Mouse (Mus musculus): ENCODE measurements at regions not wholly inside any gene's neighbourhood (a gene's known extent, or its start where the extent isn't known, plus 50 kb on each side); places are given as distances from the start of the nearest gene placed in this dataset.

DNA sequence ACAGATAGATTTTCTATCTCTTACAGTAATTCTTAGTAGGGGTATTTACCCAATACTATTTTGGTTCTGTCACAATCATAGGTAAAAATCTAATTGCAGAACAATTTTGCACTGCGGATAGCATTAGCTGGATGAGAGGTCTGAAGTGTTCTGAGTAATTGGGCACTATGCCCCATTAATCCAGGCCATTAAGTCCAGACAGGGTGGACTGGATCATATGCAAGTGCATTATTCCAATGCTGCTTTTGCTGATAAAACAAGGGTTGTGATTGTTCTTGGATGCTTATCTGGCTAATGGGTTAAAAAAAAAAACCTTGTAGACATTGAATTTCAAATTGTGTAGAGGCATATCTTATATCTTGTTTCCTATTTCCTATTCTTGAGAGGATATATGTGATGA, 1732.6 kb upstream of the Gm6569 start:
- ATAC-seq (replicated peaks; ENCODE audit: low read depth, poor library complexity, severe bottlenecking), result no peak

DNA sequence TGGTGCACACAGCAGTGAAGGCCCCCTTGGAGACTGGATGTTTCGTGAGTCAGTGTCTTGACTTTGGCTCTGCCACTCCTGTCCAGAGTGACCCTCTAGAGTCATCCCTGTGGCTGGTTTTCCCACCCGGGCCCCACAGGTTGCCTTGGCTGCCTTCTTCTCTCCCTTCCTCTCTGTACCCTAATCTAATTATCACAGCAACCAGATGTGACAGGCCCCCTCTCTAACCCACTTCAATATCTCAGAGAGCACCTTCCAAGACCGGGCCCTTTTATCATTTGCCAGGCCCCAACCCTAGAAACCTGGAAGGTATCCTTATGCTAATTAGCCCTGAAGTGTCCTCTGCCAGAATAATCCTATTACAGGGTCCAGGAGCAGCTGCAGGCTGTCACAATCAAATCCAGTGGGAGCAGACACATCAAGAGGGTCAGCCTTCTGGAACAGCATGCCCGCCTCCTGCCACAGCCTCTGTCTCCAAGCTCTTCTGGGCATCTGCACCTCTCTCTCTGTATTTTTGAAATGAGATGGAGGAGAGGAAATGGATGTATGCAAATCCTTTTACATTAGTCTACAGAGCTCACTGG, 1728.4 kb upstream of the Gm6569 start:
- no peak for ATAC-seq (replicated peaks; ENCODE audit: low read depth, poor library complexity, severe bottlenecking)

DNA sequence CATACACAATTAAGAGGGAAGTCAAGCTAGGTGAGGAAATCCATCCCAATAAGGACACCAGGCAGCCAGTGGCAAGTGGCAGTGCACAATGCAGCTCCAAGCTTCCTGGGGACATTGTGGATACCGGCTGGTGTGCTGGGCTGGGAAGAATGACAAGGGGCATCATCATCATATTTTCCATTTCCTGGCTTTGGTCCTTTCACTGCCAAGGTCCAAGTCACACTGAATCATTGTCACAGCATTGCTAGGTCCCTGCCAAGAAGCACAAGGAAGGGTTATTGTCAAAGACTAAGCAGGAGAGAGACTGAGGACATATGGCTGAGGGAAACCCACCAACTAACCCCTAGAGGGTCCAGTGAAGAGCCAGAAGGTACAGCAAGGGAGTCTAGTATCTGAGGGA, 1723.8 kb upstream of the Gm6569 start:
- no peak for ATAC-seq (replicated peaks; ENCODE audit: low read depth, poor library complexity, severe bottlenecking)

DNA sequence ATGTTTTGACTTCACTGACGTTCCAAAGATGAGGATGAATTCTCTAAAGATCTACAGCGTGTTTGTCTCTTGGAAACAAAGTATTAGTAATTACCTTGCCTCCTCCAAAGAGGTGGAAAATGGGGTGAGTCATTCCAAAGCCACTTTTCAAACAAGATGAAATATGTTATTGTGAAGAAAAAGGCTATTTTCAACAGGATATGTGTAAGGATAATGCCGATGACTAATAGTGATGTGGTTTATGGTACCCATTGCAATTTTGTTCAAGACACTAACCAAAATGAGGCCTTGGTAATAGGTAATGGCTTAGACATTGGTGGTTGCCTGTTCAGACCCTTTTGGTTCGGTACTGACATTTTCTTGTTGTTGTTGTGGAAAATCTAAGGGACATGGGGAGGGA, 1717.6 kb upstream of the Gm6569 start:
- no peak for ATAC-seq (replicated peaks; ENCODE audit: low read depth, poor library complexity, severe bottlenecking)

DNA sequence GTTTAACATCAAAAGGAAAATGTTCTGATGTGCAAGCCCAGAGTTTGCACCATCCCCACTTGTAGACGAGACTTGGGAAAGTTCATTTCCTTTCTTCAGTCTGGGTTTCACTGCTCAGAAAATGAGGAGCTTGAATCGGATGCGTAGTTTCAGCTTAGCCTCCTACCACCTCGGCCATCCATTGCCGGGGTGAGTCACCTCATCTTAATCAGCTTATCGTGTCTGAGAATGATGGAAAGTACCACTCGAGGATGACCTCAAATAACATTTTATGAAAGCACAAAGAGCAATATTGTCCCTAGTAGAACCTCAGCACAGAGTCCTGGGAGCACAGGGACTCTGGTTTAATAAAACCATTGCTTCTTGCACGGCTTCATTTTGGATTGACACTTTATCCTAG, 1700.1 kb upstream of the Gm6569 start:
- ATAC-seq (replicated peaks; ENCODE audit: low read depth, poor library complexity, severe bottlenecking), result no peak

DNA sequence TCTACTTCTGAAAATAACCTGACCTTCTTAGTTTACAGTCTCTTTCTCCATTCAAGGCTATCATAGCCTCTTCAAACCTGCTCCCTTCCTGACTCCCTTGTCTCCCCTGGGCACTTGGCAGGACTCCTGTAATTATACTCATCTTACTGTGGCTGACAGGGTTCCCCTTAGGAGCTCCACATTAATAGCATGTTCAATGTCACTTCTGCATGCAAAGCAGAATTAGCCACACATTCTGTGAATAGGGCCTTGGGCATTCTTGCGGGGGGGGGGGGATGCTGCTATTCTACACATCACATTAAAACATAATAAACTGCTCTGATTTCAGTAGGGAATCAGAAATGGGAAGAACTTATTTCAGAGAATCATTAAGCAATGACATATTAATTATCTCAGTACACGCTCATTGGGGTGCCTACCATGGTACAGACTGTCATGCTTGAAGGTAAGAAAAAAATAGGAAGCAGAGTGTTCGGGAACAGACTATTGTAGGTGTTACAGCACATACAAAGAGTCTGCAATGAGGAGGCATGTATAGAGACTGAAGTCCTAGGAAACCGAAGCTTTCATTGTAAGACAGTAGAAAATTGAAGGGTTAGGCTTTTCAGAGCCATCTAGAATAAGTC, 1698.3 kb upstream of the Gm6569 start:
- ATAC-seq (replicated peaks; ENCODE audit: low read depth, poor library complexity, severe bottlenecking), result no peak

DNA sequence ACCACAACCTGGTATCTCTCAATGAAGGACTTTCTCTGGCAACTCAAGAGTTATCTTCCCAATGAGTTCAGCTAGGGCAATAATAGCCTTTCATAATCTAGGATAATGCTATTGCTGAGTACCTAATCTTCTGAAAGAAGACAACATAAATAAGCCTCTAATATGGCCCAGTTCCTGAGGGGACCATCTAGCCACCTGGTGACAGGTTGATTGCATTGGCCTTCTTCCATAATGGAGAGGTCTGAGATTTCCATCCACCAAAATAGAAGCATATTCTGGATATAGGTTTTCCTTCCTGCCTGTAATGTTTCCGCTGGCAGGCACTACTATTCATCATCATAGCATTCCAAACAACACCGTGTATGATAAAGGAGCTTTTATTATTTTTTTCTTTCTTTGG, 1694.2 kb upstream of the Gm6569 start:
- ATAC-seq (replicated peaks; ENCODE audit: low read depth, poor library complexity, severe bottlenecking), result no peak

DNA sequence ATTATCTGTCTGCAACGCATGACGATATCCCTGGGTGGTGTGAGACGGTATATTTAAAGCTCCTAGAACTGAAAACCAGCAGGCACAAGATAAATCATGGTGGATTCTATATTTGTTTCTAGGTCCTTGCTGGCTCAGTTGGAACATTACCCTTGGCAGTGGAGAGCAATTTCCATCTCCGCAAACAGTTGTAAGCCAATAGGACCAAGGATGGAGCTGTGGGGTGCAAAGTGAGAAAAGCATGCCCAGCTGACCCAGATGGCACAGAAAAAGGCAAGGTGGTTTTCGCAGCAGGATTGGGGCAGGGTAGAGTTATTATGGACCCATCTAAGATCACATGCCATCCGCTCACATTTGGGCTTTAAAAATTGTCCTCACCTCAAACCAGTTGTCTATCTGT, 1683.8 kb upstream of the Gm6569 start:
- ATAC-seq (replicated peaks; ENCODE audit: low read depth, poor library complexity, severe bottlenecking), result no peak

DNA sequence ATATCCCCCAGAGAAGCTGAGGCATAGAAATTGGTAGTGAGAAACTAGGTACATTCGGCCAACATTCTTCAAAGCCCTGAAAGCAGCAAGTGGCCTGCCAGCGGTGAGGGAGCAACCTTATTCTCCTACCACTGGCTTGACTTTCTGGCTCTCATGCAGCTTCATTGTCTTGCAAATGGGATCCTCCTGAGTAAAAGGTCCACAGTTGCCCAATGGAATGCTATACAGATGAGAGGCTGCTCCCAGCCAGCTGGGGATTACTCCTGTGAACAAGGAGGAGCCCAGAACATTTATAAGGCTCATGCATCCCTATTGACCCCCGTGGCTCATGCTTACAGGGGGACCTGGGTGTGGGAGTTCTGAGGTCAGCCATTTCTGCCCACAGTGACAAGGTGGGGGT, 1675.9 kb upstream of the Gm6569 start:
- ATAC-seq (replicated peaks; ENCODE audit: low read depth, poor library complexity, severe bottlenecking), result no peak

DNA sequence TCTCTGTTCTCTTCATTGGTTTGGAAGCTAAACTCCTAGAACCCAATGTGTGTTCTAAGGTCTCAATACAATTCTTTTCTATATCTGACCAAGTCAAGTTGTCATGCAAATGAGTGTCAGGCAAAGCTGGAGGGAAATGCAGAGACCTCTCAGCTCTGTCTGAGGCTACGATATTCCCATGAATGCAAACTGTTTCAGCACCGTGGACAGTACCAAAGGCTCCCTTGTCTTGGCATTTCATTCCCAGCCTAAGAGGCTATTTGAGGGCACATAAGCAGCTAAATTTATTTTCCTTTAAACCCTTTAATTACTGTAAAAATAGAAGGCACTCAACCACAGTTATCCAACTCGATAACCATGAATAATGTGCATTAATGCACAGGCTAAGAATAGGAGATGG, 1633.5 kb upstream of the Gm6569 start:
- no peak for ATAC-seq (replicated peaks; ENCODE audit: low read depth, poor library complexity, severe bottlenecking)

DNA sequence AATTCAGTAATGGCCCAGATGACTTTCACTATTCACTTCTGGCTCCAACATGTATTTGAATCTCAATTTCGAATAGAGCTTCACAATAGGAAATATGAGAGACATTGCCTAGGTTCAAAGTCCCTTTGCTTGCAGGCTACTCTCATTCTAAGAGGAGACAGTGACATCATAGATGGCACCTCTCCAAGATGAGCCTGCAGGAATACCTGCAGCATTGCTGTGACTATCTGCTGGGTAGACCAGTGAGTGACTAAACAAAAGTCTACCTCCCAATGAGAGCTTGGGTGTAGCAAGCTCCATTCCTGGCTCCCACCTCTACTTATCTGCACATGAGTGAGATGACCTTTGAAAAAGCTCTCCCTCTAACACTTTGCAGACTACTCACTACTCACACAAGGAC, 1632.6 kb upstream of the Gm6569 start:
- ATAC-seq (replicated peaks; ENCODE audit: low read depth, poor library complexity, severe bottlenecking), result no peak

DNA sequence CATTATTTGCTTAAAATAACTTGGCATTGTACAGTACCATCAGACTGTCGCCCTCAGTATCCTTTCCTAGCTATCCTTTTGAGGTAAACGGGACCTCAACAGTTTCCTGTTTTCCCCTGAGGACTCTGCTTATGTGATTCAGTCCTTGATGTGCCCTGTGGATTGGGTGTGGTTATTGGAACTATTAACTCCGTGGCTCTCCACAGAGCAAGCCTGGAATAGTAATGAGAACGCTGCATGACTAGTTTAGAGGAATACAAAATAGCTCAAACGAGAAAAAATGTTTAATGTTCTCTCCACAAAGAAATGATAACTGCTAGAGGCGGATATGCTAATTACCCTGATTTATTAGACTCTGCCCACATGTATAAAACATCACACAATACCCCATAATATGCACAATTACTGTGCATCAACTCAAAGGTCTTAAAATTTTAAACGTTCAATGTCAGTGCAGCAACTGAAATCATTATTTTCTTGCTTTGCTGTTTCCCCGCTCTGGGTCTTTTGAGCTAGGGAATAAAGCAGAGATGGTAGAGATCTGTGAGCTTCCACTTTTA, 1629.0 kb upstream of the Gm6569 start:
- ATAC-seq (replicated peaks; ENCODE audit: low read depth, poor library complexity, severe bottlenecking), result no peak

DNA sequence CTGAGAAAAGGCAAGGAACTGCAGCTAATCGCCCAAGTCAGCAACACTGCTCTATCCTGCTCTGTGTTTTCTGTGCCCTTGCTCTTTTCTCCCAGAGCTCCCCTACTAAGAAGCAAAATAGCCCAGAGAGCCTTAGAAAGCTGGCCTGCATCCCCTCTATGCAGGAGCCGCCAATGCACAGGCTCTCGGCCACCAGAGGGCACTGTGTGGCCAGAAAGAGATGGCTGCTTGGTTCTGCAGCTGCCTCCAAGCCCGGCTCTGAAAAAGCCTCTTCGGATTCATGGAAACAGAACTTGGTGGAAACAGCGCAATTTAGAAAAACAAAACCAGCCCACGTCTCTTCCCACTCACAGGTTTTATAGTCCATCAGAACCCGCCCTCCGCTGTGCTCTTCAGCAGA, 1628.4 kb upstream of the Gm6569 start:
- ATAC-seq (replicated peaks; ENCODE audit: low read depth, poor library complexity, severe bottlenecking), result peak; percentile 63; the same call in 1 of the 2 replicates

DNA sequence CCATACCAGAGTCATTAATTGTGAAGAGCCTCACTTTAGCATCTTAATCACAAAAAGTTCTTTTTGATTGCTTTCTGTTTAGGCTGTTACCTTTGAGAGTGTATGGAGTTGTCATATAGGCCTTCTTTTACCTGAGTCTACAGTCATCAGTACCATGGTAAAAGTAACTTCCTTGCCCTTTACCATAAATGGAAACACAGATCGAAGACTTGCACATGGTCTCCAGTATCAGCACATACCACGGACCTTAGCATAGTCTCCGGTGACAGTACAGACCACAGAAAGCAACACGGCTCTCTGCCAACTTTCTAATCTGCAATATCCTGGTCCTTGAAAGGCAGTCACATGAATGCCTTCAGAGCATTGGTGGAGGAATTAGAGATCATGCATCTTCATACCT, 1626.8 kb upstream of the Gm6569 start:
- ATAC-seq (replicated peaks; ENCODE audit: low read depth, poor library complexity, severe bottlenecking), result no peak

DNA sequence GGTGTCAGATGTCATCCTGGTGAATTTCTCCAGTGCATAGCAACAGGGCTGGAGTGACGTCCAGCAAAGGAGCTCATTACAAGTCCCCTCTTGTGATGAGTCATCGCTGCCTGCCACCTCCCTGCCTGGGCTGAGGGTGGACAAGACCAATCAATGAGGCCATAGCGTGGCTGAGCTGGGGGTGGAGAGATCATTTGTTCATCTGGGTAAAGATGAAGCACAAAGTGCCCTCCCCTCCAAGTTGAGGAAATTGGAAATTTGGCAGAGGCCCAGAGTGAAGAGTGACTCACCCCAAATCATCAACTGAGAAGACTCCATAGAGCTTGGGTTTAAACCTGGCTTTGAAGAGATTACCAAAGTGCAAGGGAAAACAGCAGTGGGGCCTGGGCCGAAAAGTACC, 1626.3 kb upstream of the Gm6569 start:
- ATAC-seq (replicated peaks; ENCODE audit: low read depth, poor library complexity, severe bottlenecking), result no peak

DNA sequence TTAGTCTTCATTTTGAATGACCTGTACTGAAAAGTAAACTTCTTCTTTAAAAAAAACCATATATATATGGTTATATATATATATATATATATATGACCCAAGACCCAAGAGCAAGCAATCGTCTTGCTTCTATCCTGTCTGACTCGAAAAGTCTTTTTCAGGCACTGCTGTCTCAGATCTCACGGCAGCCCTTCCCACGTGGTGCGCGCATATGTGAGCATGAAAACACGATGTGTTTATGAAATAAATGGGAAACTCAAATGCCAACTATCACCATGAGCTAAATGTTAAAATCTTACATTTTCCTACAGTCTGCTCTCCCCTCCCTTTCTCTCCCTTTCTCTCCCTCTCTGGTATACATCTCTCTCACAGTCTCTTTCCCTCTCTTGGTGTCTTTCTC, 1625.4 kb upstream of the Gm6569 start:
- no peak for ATAC-seq (replicated peaks; ENCODE audit: low read depth, poor library complexity, severe bottlenecking)

DNA sequence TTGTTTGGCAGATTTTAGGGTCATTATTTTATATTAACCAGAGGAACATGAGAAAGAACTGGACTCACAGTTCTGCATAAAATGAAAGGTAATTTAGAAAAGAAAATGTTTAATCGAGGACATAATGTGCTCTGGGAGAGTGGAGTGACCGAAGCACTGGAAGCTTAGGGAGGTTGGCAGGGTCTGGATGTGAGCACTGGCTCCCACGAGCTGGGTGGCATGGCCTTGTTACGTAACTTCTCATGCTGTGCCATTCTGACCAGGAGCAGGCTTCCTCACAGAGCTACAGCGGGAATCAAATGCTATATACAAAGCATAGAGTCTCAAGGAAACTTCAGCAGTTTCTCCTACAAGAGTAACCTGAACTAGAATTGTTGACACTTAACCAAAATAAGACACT, 1616.6 kb upstream of the Gm6569 start:
- no peak for ATAC-seq (replicated peaks; ENCODE audit: low read depth, poor library complexity, severe bottlenecking)

DNA sequence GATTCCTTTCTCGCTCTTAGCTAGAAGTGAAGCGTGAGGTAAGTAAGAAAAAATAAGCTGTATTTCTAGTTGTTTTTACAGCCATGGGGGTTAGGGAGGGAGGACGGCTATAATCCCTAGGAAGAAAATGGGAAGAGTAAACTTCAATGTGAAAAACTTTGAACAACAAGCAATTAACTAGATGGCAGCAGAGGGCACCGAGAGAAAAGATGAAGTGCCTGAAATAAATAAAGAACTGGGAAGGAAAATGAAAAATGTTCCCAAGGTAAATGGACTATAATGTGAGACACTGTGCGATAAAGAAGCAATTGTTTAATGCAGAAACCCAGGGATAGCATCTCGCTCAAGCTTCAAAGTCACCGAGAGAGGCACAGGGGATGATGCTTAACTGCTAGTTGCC, 1614.4 kb upstream of the Gm6569 start:
- ATAC-seq (replicated peaks; ENCODE audit: low read depth, poor library complexity, severe bottlenecking), result no peak

DNA sequence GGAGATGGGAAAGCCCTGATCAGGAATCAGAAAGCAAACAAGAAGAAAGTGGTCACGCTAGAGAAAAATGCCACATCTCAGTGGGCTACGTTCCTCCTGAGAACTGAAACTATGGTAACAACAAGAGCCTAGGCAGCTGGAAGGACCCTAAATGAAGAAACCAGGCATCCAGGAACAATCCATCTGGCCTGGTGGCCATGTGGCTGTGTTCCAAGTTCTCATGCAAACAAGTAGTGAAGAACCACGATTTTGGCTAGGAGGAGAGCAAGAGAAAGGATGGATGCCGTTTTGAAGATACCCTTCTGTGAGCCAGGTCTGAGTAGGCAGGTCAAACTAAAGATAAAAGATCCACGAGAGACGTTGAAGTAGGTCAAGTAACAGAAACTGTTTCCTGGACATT, 1613.6 kb upstream of the Gm6569 start:
- no peak for ATAC-seq (replicated peaks; ENCODE audit: low read depth, poor library complexity, severe bottlenecking)

DNA sequence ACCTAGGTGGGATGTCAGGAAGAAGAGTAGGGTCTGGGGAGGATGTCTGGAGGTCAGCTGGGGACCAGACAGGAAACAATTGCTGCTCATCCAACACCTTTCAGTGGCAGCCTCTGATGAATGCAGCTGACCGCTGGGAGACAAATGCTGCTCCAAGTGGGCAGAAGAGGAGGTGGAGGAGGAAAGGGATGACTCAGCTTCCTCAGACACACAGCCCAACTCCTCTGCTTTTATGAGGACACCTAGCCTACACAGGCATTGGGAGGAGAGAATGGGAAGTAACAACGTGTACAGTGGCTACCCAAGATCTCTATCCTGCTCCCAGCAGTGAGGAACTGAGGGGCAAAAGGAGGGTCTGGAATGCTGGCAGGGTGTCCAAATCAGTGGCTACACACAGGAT, 1602.0 kb upstream of the Gm6569 start:
- no peak for ATAC-seq (replicated peaks; ENCODE audit: low read depth, poor library complexity, severe bottlenecking)

DNA sequence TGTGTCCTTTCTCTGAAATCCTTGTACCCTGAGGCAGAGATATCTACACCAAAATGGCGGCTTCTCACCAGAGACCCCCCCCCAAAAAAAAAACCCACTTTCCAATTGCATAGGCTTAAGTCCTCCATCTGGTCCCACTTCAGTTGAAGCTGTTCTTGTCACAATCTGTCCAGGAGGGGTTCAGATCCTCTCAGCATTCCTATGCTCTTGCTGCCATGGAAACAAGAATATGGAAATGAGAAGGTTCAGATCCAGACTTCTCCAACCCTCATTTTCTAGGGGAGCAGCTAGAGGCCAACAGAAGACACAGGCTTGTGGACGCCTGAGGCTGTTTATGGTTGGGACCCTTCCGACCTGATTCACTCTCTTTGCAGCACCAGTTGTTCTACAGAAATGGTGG, 1569.7 kb upstream of the Gm6569 start:
- no peak for ATAC-seq (replicated peaks; ENCODE audit: low read depth, poor library complexity, severe bottlenecking)

DNA sequence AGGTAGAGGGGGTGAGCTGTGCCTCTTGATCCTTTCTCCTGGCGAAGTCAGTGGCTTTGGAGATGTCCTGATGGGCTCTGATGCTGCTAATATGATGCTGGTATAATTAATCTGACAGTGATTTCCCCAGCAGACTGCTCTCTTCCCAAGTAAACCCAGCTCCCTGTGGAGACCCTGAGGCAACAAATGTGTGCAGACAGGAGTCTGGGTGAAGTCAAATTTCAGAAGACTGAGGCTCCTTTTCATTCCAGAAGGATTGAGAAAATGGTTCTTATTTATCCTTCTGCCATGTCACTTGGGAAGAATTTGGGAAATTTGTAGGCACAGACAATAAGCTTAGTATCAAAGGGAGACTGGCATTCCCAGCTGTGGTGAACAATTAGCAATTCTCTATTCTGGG, 1550.5 kb upstream of the Gm6569 start:
- no peak for ATAC-seq (replicated peaks; ENCODE audit: low read depth, poor library complexity, severe bottlenecking)
